25 mouse cellular contexts compared by ENCODE assay signal in genomic region chr4:156053113-156053512, GRCm38 (mm10). TPM values are rescaled to one million over a fixed set of nuclear protein-coding genes. Genes with fewer than 3 reads are reported as not detected.
"Had no signal": no experiment of that assay in that cellular context is flagged by ENCODE, and none has a peak within 500 bp of the region (broad histone marks: within the 10 kb centered on the region; RNA-seq: fewer than 3 reads in every experiment).

No protein-coding gene starts in this region.

- H3K9me3 ChIP-seq: liver, embryonic 13.5 days; stomach, embryonic 15.5 days had no signal

- H3K9ac ChIP-seq: liver, embryonic 13.5 days; stomach, embryonic 15.5 days had no signal

- H3K27ac ChIP-seq: left cerebral cortex, adult 2 months; liver, embryonic 13.5 days had no signal

- H3K36me3 ChIP-seq: liver, embryonic 13.5 days; stomach, embryonic 15.5 days had no signal

- H3K27me3 ChIP-seq: liver, embryonic 13.5 days; stomach, embryonic 15.5 days had no signal

- H3K4me3 ChIP-seq: left cerebral cortex, adult 2 months; liver, embryonic 13.5 days; stomach, embryonic 15.5 days had no signal

- H3K4me1 ChIP-seq: liver, embryonic 13.5 days had no signal

- DNase-seq: kidney, postnatal 10 days; layer of hippocampus, postnatal 36 days; liver, embryonic 13.5 days; lung, adult 2 months; lung, postnatal 14 days; lung, postnatal 4 days; midbrain, embryonic 14.5 days; right cerebral cortex, adult 18-20 months; right cerebral cortex, postnatal 14 days; right cerebral cortex, postnatal 4 days; spleen, adult 18-20 months; thymus, postnatal 25 days had no signal

- H3K4me2 ChIP-seq: liver, embryonic 13.5 days; midbrain, embryonic 11.5 days; stomach, embryonic 15.5 days had no signal

RNA-seq across cellular contexts. Expression of gene Ttll10, which starts 6.1 kb away (rescaled TPM):
- total RNA-seq: left cerebral cortex, postnatal 10 days; left cerebral cortex, postnatal 36 days; megakaryocyte progenitor cell, adult 5-6 weeks; megakaryocyte-erythroid progenitor cell, adult 5-6 weeks had no signal
- polyA plus RNA-seq: midbrain, embryonic 11.5 days; midbrain, postnatal 0 days; neural tube, embryonic 11.5 days; neural tube, embryonic 14.5 days had no signal

RNA-seq across cellular contexts. Expression of gene Tnfrsf18, which starts 27.1 kb away (rescaled TPM):
- total RNA-seq: layer of hippocampus, adult 8-10 months; layer of hippocampus, postnatal 10 days; layer of hippocampus, postnatal 36 days; left cerebral cortex, adult 2 months; left cerebral cortex, postnatal 10 days; left cerebral cortex, postnatal 36 days; liver, adult 2 months; midbrain, postnatal 0 days had no signal
